Mouse (Mus musculus): ENCODE measurements around the gene Gas2. TPM values are rescaled to one million over a fixed set of nuclear protein-coding genes. Genes with fewer than 3 reads are reported as not detected.

Gene Gas2
- polyA plus RNA-seq, 1 experiment from 2014 or later: 3.1 TPM

- Histone ChIP-seq H3K9me3 (replicated peaks; ENCODE audit: control insufficient read depth, low read length) (no peaks in the 10 kb centered on the region), H3K27me3 (ENCODE audit: control insufficient read depth, insufficient read depth, low read depth, low read length) (no peaks in the 10 kb centered on the region), H3K36me3 (ENCODE audit: control insufficient read depth, insufficient read depth) (no peaks in the 10 kb centered on the region), H3K4me1 (ENCODE audit: control insufficient read depth, low read depth, low read length) (peaks cover 2% of the 10 kb centered on the region), H3K9ac (ENCODE audit: low read depth, low read length) (no peak overlapping the region), H3K4me3 (ENCODE audit: low read depth, low read length) (no peak overlapping the region), H3K4me2 (ENCODE audit: low read depth, low read length) (no peak overlapping the region), H3K27ac (ENCODE audit: low read length) (no peak overlapping the region)
- ATAC-seq (ENCODE audit: low read depth): no peak
- WGBS (ENCODE audit: insufficient replicate concordance): 70% methylated on average over 2 of the region's 2 CpGs
Measured at GRCm38 (mm10) chr7:51973526-51973925, 111.7 kb downstream of the Gas2 start.

- Histone ChIP-seq H3K9me3 (replicated peaks; ENCODE audit: control insufficient read depth, low read length) (no peaks in the 10 kb centered on the region), H3K27ac (ENCODE audit: low read length) (no peak overlapping the region), H3K4me3 (ENCODE audit: low read depth, low read length) (no peak overlapping the region), H3K9ac (ENCODE audit: low read depth, low read length) (no peak overlapping the region), H3K4me2 (ENCODE audit: low read depth, low read length) (no peak overlapping the region), H3K4me1 (ENCODE audit: control insufficient read depth, low read depth, low read length) (peaks cover 2% of the 10 kb centered on the region), H3K36me3 (ENCODE audit: control insufficient read depth, insufficient read depth) (no peaks in the 10 kb centered on the region), H3K27me3 (ENCODE audit: control insufficient read depth, insufficient read depth, low read depth, low read length) (no peaks in the 10 kb centered on the region)
- WGBS (ENCODE audit: insufficient replicate concordance): 45% methylated on average over 6 of the region's 6 CpGs
- no peak for ATAC-seq (ENCODE audit: low read depth)
Measured at GRCm38 (mm10) chr7:51975181-51975580, 113.4 kb downstream of the Gas2 start.

GRCm38 (mm10) chr7:51979271-51979670 lies 117.5 kb downstream of the Gas2 start:
- H3K4me2 ChIP-seq (ENCODE audit: low read depth, low read length): no peak overlapping the region
- no peak overlapping the region for H3K4me3 ChIP-seq (ENCODE audit: low read depth, low read length)
- no peak for ATAC-seq (ENCODE audit: low read depth)
- H3K27me3 ChIP-seq (ENCODE audit: control insufficient read depth, insufficient read depth, low read depth, low read length): no peaks in the 10 kb centered on the region
- H3K27ac ChIP-seq (ENCODE audit: low read length): no peak overlapping the region
- WGBS (ENCODE audit: insufficient replicate concordance): 34% methylated on average over 5 of the region's 5 CpGs
- H3K36me3 ChIP-seq (ENCODE audit: control insufficient read depth, insufficient read depth): no peaks in the 10 kb centered on the region
- no peaks in the 10 kb centered on the region for H3K9me3 ChIP-seq (replicated peaks; ENCODE audit: control insufficient read depth, low read length)
- H3K9ac ChIP-seq (ENCODE audit: low read depth, low read length): no peak overlapping the region
- H3K4me1 ChIP-seq (ENCODE audit: control insufficient read depth, low read depth, low read length): peaks cover 19% of the 10 kb centered on the region

GRCm38 (mm10) chr7:51982303-51982702 lies 120.5 kb downstream of the Gas2 start:
- Histone ChIP-seq H3K4me2 (ENCODE audit: low read depth, low read length) (no peak overlapping the region), H3K4me3 (ENCODE audit: low read depth, low read length) (no peak overlapping the region), H3K27ac (ENCODE audit: low read length) (no peak overlapping the region), H3K4me1 (ENCODE audit: control insufficient read depth, low read depth, low read length) (peaks cover 21% of the 10 kb centered on the region), H3K9me3 (replicated peaks; ENCODE audit: control insufficient read depth, low read length) (no peaks in the 10 kb centered on the region), H3K36me3 (ENCODE audit: control insufficient read depth, insufficient read depth) (no peaks in the 10 kb centered on the region), H3K27me3 (ENCODE audit: control insufficient read depth, insufficient read depth, low read depth, low read length) (no peaks in the 10 kb centered on the region), H3K9ac (ENCODE audit: low read depth, low read length) (no peak overlapping the region)
- ATAC-seq (ENCODE audit: low read depth): peak; percentile 72
- 8% methylated on average over 1 of the region's 1 CpGs for WGBS (ENCODE audit: insufficient replicate concordance)

GRCm38 (mm10) chr7:51985763-51986162 lies 123.9 kb downstream of the Gas2 start:
- Histone ChIP-seq H3K4me1 (ENCODE audit: control insufficient read depth, low read depth, low read length) (peaks cover 43% of the 10 kb centered on the region), H3K36me3 (ENCODE audit: control insufficient read depth, insufficient read depth) (no peaks in the 10 kb centered on the region), H3K4me3 (ENCODE audit: low read depth, low read length) (no peak overlapping the region), H3K27me3 (ENCODE audit: control insufficient read depth, insufficient read depth, low read depth, low read length) (no peaks in the 10 kb centered on the region), H3K4me2 (ENCODE audit: low read depth, low read length) (no peak overlapping the region), H3K27ac (ENCODE audit: low read length) (no peak overlapping the region), H3K9me3 (replicated peaks; ENCODE audit: control insufficient read depth, low read length) (no peaks in the 10 kb centered on the region), H3K9ac (ENCODE audit: low read depth, low read length) (no peak overlapping the region)
- no peak for ATAC-seq (ENCODE audit: low read depth)
- WGBS (ENCODE audit: insufficient replicate concordance): 53% methylated on average over 6 of the region's 6 CpGs

GRCm38 (mm10) chr7:51986909-51987308 lies 125.1 kb downstream of the Gas2 start:
- H3K27ac ChIP-seq (ENCODE audit: low read length): no peak overlapping the region
- H3K4me3 ChIP-seq (ENCODE audit: low read depth, low read length): no peak overlapping the region
- H3K4me2 ChIP-seq (ENCODE audit: low read depth, low read length): no peak overlapping the region
- H3K9me3 ChIP-seq (replicated peaks; ENCODE audit: control insufficient read depth, low read length): no peaks in the 10 kb centered on the region
- no peak for ATAC-seq (ENCODE audit: low read depth)
- H3K36me3 ChIP-seq (ENCODE audit: control insufficient read depth, insufficient read depth): no peaks in the 10 kb centered on the region
- H3K9ac ChIP-seq (ENCODE audit: low read depth, low read length): no peak overlapping the region
- no peaks in the 10 kb centered on the region for H3K27me3 ChIP-seq (ENCODE audit: control insufficient read depth, insufficient read depth, low read depth, low read length)
- WGBS (ENCODE audit: insufficient replicate concordance): 18% methylated on average over 6 of the region's 6 CpGs
- peaks cover 51% of the 10 kb centered on the region for H3K4me1 ChIP-seq (ENCODE audit: control insufficient read depth, low read depth, low read length)

GRCm38 (mm10) chr7:51991020-51991419 lies 129.2 kb downstream of the Gas2 start:
- Histone ChIP-seq H3K27ac (ENCODE audit: low read length) (peak overlapping the region; percentile 85), H3K4me3 (ENCODE audit: low read depth, low read length) (0 out of 2 replicates have a peak overlapping the region, but pooled peaks have one; percentile 6), H3K9me3 (replicated peaks; ENCODE audit: control insufficient read depth, low read length) (no peaks in the 10 kb centered on the region), H3K36me3 (ENCODE audit: control insufficient read depth, insufficient read depth) (no peaks in the 10 kb centered on the region), H3K4me1 (ENCODE audit: control insufficient read depth, low read depth, low read length) (peaks cover 40% of the 10 kb centered on the region), H3K27me3 (ENCODE audit: control insufficient read depth, insufficient read depth, low read depth, low read length) (no peaks in the 10 kb centered on the region), H3K4me2 (ENCODE audit: low read depth, low read length) (peak overlapping the region; percentile 56), H3K9ac (ENCODE audit: low read depth, low read length) (peak overlapping the region; percentile 8; the same call in 1 of the 2 replicates)
- peak; percentile 98 for ATAC-seq (ENCODE audit: low read depth)
- 31% methylated on average over 3 of the region's 3 CpGs for WGBS (ENCODE audit: insufficient replicate concordance)

GRCm38 (mm10) chr7:52005511-52006295 lies 143.9 kb downstream of the Gas2 start, which contains the start of gene Svip:
Gene Svip (minus strand): TSS chr7:52006018.
- 0% methylated on average over 33 of the region's 47 CpGs for WGBS (ENCODE audit: insufficient replicate concordance)

GRCm38 (mm10) chr7:52006296-52006630 lies 144.4 kb downstream of the Gas2 start:
- under 1% methylated on average over 9 of the region's 9 CpGs for WGBS (ENCODE audit: insufficient replicate concordance)
- Histone ChIP-seq H3K36me3 (ENCODE audit: control insufficient read depth, insufficient read depth) (peaks cover 9% of the 10 kb centered on the region), H3K9ac (ENCODE audit: low read depth, low read length) (peak overlapping the region; percentile 64), H3K9me3 (replicated peaks; ENCODE audit: control insufficient read depth, low read length) (no peaks in the 10 kb centered on the region), H3K4me1 (ENCODE audit: control insufficient read depth, low read depth, low read length) (peaks cover 19% of the 10 kb centered on the region), H3K27ac (ENCODE audit: low read length) (peak overlapping the region; percentile 94), H3K4me2 (ENCODE audit: low read depth, low read length) (peak overlapping the region; percentile 92), H3K4me3 (ENCODE audit: low read depth, low read length) (peak overlapping the region; percentile 90), H3K27me3 (ENCODE audit: control insufficient read depth, insufficient read depth, low read depth, low read length) (no peaks in the 10 kb centered on the region)
- no peak for ATAC-seq (ENCODE audit: low read depth)

More at GRCm38 (mm10) chr7:52005511-52006295, 143.9 kb downstream of the Gas2 start, which contains the start of gene Svip:
- Histone ChIP-seq H3K27ac (ENCODE audit: low read length) (peak within 1 kb of the TSS; percentile 94), H3K4me3 (ENCODE audit: low read depth, low read length) (peak within 1 kb of the TSS; percentile 90), H3K27me3 (ENCODE audit: control insufficient read depth, insufficient read depth, low read depth, low read length) (no peaks in the 10 kb centered on the region), H3K9me3 (replicated peaks; ENCODE audit: control insufficient read depth, low read length) (no peaks in the 10 kb centered on the region), H3K4me1 (ENCODE audit: control insufficient read depth, low read depth, low read length) (peaks cover 19% of the 10 kb centered on the region), H3K4me2 (ENCODE audit: low read depth, low read length) (peak within 1 kb of the TSS; percentile 92), H3K36me3 (ENCODE audit: control insufficient read depth, insufficient read depth) (peaks cover 9% of the 10 kb centered on the region), H3K9ac (ENCODE audit: low read depth, low read length) (peak within 1 kb of the TSS; percentile 85)
- ATAC-seq (ENCODE audit: low read depth): peak; percentile 91
